Mouse (Mus musculus) cortical plate, adult 2 months (tissue): ENCODE results near the gene Rgl3. TPM values are rescaled to one million over a fixed set of nuclear protein-coding genes. Genes with fewer than 3 reads are reported as not detected.

Source experiments
- H3K27ac ChIP-seq: fragments of 200-500 bp; 2 replicates; pipeline ENCODE4 v1.5.1; 2012; ENCODE audit warnings: low read length, control low read depth, inconsistent platforms; ENCODE audit not compliant: insufficient read depth
- H3K4me1 ChIP-seq: fragments of 200-500 bp; 2 replicates; pipeline ENCODE4 v1.6.1; 2011; ENCODE audit warnings: low read length; ENCODE audit not compliant: control insufficient read depth, insufficient read depth
- H3K4me3 ChIP-seq: fragments of 200-500 bp; 2 replicates; pipeline ENCODE4 v1.5.1; 2011; ENCODE audit warnings: mild to moderate bottlenecking, low read length, control low read depth; ENCODE audit not compliant: insufficient read depth
- CTCF ChIP-seq: fragments of 200-500 bp; IDR thresholded peaks from 2 replicates; pipeline ENCODE4 v1.5.1; 2011; ENCODE audit warnings: mild to moderate bottlenecking, control low read depth, low read length; ENCODE audit not compliant: insufficient read depth; ENCODE audit errors: extremely low read depth
- POLR2A ChIP-seq: fragments of 200-500 bp; IDR thresholded peaks from 2 replicates; pipeline ENCODE4 v1.6.1; 2011; ENCODE audit warnings: mild to moderate bottlenecking, low read length, control low read depth; ENCODE audit not compliant: insufficient read depth; ENCODE audit errors: extremely low read depth
- polyA plus RNA-seq: library from polyadenylated mRNA; depleted of rRNA; stranded (reverse); fragments of >200 nt; gene quantifications from 2 replicates; pipeline ENCODE4 v1.2.3, GENCODE M21; 2012

Gene Rgl3
- polyA plus RNA-seq, 1 experiment = 5.2 TPM

DNA sequence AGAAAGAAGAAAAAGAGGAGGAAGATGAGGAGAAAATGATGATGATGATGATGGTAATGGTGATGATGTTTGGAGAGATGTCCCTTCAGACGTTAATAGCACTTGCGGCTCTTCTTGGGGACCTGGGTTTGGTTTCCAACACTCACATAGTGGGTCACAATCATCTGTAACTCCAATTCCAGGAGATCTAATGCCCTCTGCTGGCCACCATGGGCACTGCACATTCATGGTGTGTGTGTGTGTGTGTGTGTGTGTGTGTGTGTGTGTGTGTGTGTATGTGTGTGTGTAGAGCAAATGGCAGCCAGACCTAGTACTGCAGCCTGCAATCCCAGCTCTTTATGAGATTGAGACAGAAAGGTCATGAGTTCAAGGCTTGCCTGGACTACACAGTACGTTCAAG lies 37.3 kb downstream of the Rgl3 start:
- H3K27ac ChIP-seq = no peak overlapping the region
- peaks cover 7% of the 10 kb centered on the region for H3K4me1 ChIP-seq
- H3K4me3 ChIP-seq = no peak overlapping the region

DNA sequence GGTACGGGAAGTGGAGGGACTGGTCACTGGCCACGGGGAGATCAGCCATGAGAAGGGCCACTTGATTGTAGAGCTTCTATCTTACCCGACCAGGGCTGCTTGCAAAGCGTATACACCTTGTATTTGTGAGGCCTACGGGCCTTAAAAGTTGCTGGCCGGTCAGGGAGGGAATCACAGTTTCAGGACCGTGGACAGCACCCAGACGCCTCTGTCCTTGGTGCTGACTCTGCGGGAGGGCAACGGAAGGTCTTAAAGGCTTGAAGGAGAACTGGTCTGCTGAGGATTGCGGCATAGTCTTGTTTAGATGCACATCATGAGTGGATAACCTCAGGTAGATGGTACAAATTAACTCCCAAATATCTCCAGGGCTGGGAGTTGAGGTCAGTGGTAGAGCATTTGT lies 38.9 kb downstream of the Rgl3 start:
- no peak for TF ChIP-seq CTCF
- no peak for TF ChIP-seq POLR2A
- Histone ChIP-seq H3K27ac (no peak overlapping the region), H3K4me1 (peaks cover 7% of the 10 kb centered on the region), H3K4me3 (no peak overlapping the region)

More for the DNA sequence above, 37.3 kb downstream of the Rgl3 start:
- 0 out of 2 replicates have a peak, but pooled peaks have one; percentile 19 for TF ChIP-seq CTCF
- TF ChIP-seq POLR2A = no peak

DNA sequence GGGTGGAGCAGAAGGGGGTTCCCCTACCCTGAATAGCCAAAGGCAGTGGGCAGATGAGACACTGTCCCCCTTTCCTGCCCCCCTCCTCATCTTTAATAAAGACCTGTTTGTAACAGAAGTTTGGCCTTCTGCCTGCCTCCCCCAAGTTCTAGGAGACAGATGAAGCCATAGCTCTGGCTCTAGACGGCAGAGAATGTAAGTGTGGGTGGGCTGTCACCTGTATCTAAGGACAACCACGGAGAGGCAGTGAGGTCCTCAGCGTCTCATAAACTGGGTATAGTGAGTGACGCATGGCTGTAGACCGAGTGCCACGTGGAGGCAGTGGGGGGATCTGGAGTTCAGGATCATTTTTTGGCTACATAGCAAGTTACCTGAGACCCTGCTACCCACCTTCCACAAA lies 40.5 kb downstream of the Rgl3 start:
- TF ChIP-seq CTCF = no peak
- peak; percentile 48; the same call in 1 of the 2 replicates for TF ChIP-seq POLR2A
- no peak overlapping the region for H3K4me3 ChIP-seq
- peaks cover 5% of the 10 kb centered on the region for H3K4me1 ChIP-seq
- H3K27ac ChIP-seq = 0 out of 2 replicates have a peak overlapping the region, but pooled peaks have one; percentile 4

DNA sequence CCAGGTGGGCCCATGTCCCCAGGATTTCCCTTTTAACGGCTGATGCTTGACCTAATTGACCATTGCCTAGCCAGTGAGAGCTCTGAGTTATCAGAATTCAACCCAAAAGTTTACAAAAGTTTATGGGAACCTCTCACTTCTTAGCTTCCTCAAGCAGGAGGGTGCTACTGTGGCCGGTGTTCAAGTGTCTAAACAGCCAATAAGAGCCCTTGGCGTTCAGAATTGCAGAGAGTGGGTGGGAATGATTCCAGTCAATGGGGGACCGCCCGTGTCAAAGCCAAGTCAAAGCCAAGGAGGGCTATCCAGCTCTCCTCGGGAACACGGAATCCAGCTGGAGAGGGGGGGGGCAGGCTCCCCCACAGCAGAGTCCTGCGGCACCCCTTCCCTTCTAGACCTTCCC lies 41.1 kb downstream of the Rgl3 start:
- Histone ChIP-seq H3K4me3 (no peak overlapping the region), H3K27ac (0 out of 2 replicates have a peak overlapping the region, but pooled peaks have one; percentile 4), H3K4me1 (peaks cover 2% of the 10 kb centered on the region)
- TF ChIP-seq CTCF = no peak
- no peak for TF ChIP-seq POLR2A

DNA sequence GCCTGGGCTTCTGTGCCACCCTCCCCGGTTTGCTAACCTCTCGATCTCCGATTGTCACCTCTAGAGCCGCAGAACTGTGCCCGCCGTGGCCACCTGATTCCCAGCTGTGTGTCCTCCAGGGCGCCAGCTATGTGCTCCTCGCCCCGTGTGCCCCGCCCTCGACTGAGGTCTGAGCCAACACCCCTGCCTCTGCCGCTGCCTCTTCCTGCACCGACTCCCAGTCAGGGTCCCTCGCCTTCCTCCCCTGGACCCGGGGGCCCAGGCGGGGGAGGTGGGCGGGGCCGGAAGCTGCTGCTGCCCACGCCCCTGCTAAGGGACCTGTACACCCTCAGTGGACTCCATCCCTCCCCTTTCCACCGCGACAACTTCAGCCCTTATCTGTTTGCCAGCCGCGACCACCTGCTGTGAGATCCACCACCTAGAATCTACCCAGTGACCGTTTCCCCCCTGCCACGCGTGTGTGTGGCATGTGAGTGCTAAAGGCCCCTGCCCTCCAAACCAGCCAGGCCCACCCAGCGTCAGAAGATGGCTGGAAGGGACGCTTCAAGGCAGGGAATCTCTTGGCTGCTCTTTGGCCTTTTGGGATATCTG lies 41.6 kb downstream of the Rgl3 start:
- H3K4me3 ChIP-seq = no peak overlapping the region
- H3K4me1 ChIP-seq = peaks cover 1% of the 10 kb centered on the region; the same call in 1 of the 2 replicates
- no peak overlapping the region for H3K27ac ChIP-seq
- TF ChIP-seq POLR2A (no peak), CTCF (no peak)

DNA sequence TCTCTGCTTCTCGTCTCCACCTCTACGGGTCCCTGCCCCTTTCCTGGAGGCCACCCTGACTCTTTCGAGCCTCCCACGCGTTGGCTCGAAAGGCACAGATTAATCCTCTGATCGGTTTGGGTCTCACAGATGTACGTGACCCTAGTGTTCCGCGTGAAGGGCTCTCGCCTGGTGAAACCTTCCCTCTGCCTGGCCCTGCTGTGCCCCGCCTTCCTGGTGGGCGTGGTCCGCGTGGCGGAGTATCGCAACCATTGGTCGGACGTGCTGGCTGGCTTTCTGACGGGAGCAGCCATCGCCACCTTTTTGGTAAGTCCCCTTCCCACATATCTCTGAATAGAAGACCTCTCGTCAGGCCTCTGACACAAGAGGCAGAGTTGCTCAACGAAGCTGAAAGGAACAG lies 45.0 kb downstream of the Rgl3 start:
- TF ChIP-seq POLR2A (no peak), CTCF (no peak)
- Histone ChIP-seq H3K27ac (no peak overlapping the region), H3K4me1 (peaks cover 1% of the 10 kb centered on the region; the same call in 1 of the 2 replicates), H3K4me3 (no peak overlapping the region)

DNA sequence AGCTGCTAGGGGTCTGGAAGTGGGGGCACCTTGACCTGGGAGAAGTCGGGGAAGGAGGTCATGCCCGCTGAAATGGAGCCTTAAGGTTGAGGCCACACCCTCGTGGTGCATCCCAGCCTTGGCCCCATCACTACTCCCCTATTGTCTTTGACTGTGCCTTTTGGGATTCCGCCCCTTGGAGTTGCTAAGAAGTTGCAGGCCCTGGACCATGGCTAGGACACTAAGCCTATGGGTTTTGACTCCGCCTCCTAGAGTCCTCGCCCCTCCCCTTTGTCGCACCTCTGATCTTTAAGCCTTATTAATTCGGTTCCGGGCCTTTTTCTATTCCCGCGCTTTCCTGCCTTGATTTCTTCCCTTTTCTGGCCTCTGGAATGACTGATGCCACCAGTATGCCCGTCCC lies 45.6 kb downstream of the Rgl3 start:
- no peak for TF ChIP-seq CTCF
- TF ChIP-seq POLR2A = no peak
- no peak overlapping the region for H3K4me3 ChIP-seq
- peaks cover under 1% of the 10 kb centered on the region; the same call in 1 of the 2 replicates for H3K4me1 ChIP-seq
- H3K27ac ChIP-seq = no peak overlapping the region

DNA sequence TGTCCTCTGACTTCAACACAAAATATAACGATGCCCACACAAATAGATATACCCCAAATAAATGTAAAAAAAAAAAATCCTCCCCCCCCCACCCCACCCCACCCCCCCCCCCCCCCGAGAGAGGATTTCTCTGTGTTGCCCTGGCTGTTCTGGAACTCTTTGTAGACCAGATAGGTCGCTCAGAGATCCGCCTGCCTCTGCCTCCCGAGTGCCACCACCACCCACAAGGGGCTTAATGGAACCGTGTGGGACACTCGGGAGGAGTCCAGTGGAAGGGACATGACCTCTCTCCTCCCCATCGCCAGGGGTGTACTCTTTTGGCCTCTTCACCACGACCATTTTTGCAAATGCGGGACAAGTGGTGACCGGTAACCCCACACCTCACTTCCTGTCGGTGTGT lies 46.2 kb downstream of the Rgl3 start:
- Histone ChIP-seq H3K4me1 (no peaks in the 10 kb centered on the region), H3K27ac (no peak overlapping the region), H3K4me3 (no peak overlapping the region)
- TF ChIP-seq CTCF (no peak), POLR2A (0 out of 2 replicates have a peak, but pooled peaks have one; percentile 18)

DNA sequence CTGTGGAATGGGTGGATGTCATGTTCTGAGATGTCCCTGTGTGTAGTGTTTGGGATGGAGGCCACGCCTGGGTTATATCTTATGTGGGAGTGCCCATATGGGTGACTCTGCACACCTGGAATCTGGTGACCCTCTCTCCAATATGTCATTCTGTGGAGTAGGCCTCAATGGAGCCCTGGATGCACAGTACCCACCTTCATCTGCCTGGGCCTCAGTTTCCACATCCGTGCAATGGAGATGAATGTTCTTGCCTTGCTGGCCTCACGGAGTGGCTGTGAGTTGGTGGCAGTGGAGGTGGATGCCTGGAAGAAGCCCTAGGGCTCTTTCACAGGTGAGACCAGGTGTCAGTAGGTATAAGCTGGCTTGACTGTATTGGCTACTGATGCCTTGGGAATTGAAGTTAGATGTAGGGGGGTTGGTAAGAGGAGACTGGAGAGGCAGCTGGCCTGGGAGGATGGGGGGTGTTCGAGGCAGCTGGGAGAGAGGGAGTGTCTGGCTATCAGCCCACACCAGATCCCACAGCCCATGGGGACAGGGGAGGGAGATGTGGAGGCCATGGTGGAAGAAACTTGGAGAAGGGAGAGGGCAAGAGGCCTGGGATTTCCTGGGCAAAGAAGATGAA lies 50.9 kb downstream of the Rgl3 start:
- TF ChIP-seq POLR2A = no peak
- TF ChIP-seq CTCF = no peak
- H3K27ac ChIP-seq = no peak overlapping the region
- peak overlapping the region; percentile 58 for H3K4me3 ChIP-seq

DNA sequence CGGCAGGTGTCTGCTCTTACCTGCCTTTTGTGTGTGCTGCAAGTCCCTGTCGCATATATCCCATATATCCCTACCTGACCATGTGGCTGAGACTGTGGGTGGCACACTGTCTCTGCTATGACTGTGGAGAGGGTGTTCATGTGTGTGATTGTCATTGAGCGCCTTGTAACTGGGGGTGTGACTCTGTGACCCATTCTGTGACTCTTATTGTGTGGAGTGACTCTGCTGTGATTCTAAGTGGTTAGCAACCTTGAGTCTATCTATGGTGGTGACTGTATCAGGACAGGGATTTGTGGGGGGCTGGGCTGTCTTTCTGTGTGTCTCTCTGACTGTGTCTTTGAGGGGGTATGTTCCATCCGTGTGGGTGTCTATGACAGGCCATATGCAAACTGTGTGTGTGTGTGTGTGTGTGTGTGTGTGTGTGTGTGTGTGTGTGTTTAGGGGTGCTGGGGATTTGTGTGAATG lies 51.5 kb downstream of the Rgl3 start:
- Histone ChIP-seq H3K4me1 (no peaks in the 10 kb centered on the region), H3K27ac (no peak overlapping the region), H3K4me3 (peak overlapping the region; percentile 58)
- no peak for TF ChIP-seq POLR2A
- no peak for TF ChIP-seq CTCF

More for the DNA sequence above, 50.9 kb downstream of the Rgl3 start:
- no peaks in the 10 kb centered on the region for H3K4me1 ChIP-seq
